Mouse (Mus musculus) liver, embryonic 14.5 days (tissue): ENCODE measurements at regions not wholly inside any gene's neighbourhood (a gene's known extent, or its start where the extent isn't known, plus 50 kb on each side); places are given as distances from the start of the nearest gene placed in this dataset.

Source experiments
- CTCF ChIP-seq: IDR thresholded peaks from 2 replicates; pipeline ENCODE4 v1.5.1; 2016; ENCODE audit warnings: antibody characterized with exemption, low read depth, control low read depth
- EP300 ChIP-seq: IDR thresholded peaks from 2 replicates; pipeline ENCODE4 v1.6.1; 2016; ENCODE audit warnings: antibody characterized with exemption, low read depth

- TF ChIP-seq CTCF, result no peak
- TF ChIP-seq EP300, result no peak
Observed at GRCm38 (mm10) chr4:67574816-67575215, 747.4 kb downstream of the Tlr4 start.
